Mouse (Mus musculus): ENCODE data around the gene Clic6. TPM values are rescaled to one million over a fixed set of nuclear protein-coding genes. Genes with fewer than 3 reads are reported as not detected.

Gene Clic6
- total RNA-seq, 2 experiments from 2014 or later = not detected

DNA sequence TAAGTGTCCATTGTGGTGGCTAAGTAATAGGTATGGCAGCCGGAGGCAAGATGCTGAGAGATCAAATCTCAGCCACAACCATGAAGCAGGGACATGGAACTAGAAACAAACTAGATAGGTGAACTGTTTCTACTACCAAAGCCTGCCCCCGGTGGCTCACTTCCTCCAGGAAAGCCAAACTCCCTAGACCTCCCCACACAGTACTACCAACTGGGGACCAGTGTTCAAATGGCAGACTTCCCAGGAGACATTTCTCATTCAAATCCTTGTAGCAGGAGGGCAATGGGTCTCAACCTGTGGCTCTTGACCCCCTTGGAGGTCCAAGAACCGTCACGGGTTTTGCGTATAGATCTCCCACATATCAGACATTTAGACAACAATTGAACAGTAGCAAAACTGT is 18.5 kb upstream of the Clic6 start:
- no peak for ATAC-seq (replicated peaks; ENCODE audit: low FRiP score, poor library complexity, severe bottlenecking)

DNA sequence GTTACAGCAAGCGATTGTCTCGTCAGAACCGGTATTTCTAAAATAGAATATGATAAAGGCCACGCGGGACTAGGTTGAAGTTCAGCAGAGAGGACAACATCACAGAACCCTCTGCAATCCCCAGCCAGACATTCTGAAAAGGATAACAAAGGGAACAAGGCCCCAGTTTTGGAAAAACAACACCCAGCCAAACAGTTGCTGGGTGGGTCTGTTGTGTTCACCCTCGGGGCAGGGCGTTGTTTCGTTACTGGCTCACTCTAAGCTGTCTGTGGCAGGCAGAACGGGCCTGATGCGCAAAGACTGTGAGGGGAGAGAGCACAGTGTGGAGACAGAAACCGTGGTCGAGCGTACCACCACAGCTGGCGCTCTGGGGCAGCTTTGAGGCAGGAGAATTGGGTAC is 17.1 kb upstream of the Clic6 start:
- no peak for ATAC-seq (replicated peaks; ENCODE audit: low FRiP score, poor library complexity, severe bottlenecking)

DNA sequence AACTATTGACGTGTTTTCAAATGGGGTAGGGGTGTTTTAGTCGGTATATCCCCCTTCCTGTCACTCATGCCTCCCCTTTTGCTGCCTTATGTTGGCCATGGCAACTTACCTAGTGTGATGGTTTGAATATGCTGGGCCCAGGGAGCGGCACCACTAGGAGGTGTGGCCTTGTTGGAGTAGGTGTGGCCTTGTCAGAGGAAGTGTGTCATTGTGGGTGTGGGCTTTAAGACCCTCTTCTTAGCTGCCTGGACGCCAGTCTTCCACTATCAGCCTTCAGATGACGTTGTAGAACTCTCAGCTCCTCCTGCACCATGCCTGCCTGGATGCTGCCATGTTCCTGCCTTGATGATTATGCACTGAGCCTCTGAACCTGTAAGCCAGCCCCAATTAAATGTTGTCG is 14.8 kb upstream of the Clic6 start, which contains the start of gene Rcan1:
Gene Rcan1, minus strand, starts transcription at position 162 of the 400 bp plus-strand sequence.
- no peak for ATAC-seq (replicated peaks; ENCODE audit: low FRiP score, poor library complexity, severe bottlenecking)

DNA sequence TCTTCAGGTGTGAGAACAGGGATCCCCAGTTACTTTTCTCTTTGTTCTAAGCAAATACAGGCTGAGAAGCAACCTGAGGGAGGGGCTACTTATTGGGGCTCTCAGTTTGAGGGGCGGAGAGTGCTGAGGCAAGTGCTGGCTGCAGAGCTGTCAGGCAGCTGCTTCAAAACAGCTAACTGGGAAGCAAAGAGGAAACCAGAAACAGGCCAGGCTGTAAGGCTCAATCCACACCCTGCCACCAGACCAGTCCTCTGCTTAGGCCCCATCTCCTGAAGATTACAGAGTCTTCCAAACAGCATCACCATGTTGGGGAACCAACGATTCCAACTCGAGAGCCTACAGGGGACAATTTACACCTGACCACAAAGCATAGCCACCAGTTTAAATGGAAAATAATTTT is 12.6 kb upstream of the Clic6 start:
- no peak for ATAC-seq (replicated peaks; ENCODE audit: low FRiP score, poor library complexity, severe bottlenecking)

DNA sequence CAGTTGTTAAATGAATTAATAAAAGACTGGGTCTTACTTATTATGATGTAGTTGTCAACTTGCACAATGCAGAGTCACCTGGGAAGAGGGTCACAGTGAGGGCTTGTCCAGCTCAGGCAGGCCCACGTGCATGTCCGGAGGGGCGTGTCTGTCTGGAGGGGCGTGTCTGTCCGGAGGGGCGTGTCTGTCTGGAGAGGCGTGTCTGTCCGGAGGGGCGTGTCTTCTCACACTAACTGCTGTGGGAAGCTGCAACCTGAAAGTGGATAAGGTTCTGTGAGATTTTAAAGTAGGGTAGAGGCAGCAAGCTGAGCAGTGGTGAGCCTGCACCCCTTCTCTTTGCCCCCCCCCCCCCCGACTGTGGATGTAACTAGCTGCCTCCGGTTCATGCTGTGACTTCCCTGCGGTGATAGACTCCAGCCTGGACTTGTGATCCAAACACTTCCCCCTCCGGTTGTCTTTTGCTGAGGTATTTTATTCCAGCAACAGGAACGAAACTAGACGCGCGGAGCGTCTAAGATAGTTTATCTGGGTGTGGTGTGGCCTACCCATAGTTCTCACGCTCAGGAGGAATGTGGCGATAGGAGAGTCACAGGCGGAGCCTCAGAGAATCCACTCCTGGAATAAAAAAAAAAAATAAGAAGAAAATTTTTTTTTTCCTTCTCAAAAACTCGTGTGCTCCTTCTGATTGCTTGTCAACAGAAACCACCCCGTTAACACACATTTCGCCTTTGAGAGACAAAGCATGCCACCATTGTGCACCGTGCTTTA is 10.3 kb upstream of the Clic6 start:
- ATAC-seq (replicated peaks; ENCODE audit: low FRiP score, poor library complexity, severe bottlenecking) = peak; percentile 84

DNA sequence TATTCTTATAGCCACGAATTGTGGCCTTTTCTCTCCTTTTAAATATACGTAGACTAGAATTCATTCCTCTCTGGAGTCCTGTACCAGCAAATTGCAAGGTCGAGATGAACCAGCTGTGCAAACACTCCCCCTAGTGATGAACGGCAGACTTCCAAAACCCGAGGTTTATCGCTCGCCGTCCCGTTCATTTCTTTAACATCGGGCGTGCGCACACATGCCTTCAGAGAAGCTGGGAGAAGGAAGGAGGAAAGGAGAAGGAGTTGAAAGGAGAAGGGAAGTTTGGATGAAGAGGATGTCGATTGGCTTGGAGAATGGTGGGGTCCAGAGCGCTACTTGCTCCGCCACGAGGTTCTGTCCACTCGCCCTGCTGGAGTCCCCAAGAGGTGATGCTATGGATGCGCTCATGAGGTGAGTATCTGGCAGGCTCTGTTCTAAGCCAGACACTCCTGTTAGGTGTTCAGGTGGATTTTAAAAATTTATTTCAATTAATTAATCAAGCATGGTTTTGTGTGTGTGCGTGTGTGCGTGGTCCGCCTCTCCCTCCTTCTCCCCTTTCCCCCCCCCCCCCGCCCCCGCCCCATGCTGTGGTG is 6.9 kb upstream of the Clic6 start:
- ATAC-seq (replicated peaks; ENCODE audit: low FRiP score, poor library complexity, severe bottlenecking) = no peak

DNA sequence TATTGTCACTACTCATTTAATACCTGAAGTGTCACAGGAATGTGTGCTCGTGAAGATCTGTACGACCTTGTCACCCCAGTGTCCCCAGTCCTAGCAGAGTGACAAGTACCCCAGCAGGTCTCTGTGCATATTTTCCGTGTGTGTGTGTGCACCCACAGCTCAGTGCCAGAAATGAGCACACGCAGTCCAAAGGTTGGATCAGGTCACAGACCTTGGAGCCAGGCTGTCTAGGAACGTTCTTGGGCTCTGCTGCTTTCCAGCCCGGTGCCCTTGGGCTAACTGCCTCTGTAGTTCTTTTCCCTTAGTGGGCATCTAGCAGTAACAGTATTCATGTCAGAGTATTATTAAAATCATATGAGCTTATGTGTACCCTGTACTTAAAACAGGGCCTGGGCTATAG is 1.6 kb downstream of the Clic6 start:
- no peak for ATAC-seq (replicated peaks; ENCODE audit: low FRiP score, poor library complexity, severe bottlenecking)

DNA sequence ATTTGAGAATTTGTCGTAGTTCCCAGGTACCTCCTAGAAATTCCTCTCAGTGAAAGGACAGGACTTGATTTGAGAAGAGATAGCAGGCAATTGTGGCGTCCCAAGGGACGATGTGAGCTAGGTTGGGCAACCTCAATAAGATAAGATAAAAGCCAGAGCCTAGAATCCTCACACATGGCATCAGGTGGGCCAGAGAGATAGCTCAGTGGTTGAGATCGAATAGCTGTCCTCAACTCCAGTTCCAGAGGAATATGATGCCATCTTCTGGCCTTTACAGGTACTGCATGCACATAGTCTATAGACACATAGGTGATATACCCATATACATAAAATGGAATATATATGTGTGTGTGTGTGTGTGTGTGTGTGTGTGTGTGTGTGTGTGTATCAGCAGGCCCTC is 2.0 kb downstream of the Clic6 start:
- ATAC-seq (replicated peaks; ENCODE audit: low FRiP score, poor library complexity, severe bottlenecking) = peak; percentile 73

DNA sequence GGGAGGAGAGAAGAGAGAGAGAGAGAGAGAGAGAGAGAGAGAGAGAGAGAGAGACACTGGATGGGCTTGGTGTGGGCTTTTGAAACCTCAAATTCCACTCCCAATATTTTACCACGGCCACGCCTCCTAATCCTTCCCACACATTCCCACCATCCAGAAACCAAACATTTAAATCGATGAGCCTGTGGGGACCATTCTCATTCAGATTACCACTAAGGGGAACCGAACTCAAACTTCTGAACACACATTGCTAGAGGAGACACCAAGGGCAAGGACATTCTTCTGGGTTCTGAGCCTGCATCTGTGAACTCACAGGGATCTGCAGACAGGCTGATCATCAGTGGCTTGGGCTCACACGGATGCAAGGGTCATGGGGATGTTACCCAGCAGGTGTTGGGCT is 2.9 kb downstream of the Clic6 start:
- ATAC-seq (replicated peaks; ENCODE audit: low FRiP score, poor library complexity, severe bottlenecking) = no peak

DNA sequence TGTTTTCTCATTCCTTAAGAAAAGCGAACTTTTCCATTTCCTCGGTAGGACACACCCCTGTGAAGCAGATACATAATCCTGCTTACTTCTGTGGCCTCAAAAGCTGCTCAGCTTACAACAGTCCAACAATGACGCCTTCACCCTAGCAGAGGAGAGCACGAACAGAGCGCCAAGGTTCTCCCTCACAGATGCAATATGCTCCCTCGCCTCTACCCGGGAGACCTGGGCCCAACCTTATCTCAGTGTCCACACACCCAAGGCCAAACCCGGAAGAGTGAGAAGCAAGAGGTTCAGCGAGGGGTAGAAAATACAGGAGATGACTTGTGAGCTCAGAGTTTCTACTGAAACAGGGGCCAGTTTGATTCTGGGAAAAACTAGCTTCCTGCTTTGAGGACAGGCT is 3.8 kb downstream of the Clic6 start:
- ATAC-seq (replicated peaks; ENCODE audit: low FRiP score, poor library complexity, severe bottlenecking) = no peak

DNA sequence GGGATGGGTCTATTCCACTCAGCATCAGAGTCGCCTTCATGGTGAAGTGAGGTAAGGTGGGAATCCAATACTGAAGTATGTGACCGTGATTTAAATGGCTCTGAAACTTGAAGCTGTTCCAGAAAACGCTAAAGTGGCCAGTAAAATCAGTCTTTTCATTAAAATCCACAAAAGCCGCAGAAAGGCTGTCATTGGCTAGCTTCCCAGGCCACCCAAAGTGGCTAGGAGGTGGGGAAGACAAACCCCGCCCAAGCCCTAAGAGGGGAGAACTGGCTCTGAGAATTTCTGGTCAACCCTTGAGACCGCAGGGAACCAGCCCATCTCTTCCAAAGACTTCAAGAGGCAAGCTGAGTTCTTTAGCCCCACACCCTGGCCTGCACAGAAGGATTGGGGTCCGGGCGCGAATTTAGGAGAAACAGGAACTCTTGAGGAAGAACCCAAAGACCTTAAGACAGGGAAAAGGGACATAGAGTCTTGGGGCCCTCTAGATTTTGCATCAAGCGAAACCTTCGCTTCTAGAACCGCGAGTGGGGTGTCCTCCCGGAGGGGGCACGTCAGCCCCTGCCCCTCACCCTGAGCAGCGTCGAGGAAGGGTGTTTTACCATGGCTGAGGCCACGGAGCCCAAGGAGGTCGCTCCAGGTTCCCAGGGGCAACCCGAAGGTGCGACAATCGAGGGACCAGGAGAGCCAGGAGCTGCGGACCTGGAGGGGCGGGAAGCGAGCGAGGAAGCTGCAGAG is 12.5 kb downstream of the Clic6 start:
- ATAC-seq (replicated peaks; ENCODE audit: low FRiP score, poor library complexity, severe bottlenecking) = no peak

DNA sequence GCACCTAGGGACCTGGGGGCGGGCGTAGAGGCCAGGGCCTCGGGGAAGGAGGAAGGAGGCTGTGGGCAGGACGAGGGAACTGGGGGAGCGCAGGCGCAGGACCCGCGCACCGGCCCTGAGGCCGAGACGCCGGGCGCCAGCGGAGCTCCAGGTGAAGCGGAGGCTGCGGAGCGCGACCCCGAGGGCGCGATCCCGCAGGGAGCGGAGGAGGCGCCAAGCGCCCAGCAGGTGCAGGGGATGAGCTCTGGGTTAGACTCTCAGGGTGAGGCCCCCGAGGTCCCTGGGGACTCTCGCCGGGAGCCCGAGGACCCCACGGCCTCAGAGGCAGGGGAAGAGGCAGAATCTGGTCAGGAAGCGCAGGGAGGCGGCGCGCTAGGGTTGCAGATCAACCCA is 13.0 kb downstream of the Clic6 start:
- no peak for ATAC-seq (replicated peaks; ENCODE audit: low FRiP score, poor library complexity, severe bottlenecking)

DNA sequence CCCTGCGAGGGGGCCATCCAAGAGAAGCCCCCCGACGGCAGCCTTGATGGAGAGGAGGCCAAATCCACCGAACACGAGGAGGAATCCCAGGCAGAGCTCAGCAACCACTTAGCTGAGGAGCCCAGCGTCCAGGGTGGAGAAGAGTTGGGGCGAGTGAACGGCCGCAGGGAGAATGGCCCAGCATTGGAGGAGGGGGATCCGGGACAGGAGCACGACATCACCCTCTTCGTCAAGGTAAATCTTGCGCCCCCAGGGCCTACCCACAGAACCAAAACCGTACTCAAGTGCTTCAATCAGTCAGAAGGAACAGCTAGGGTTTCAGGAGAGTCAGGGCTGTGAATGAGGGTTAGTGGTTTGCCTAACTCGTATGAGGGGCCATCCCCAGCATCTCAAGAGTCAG is 13.8 kb downstream of the Clic6 start:
- no peak for ATAC-seq (replicated peaks; ENCODE audit: low FRiP score, poor library complexity, severe bottlenecking)

DNA sequence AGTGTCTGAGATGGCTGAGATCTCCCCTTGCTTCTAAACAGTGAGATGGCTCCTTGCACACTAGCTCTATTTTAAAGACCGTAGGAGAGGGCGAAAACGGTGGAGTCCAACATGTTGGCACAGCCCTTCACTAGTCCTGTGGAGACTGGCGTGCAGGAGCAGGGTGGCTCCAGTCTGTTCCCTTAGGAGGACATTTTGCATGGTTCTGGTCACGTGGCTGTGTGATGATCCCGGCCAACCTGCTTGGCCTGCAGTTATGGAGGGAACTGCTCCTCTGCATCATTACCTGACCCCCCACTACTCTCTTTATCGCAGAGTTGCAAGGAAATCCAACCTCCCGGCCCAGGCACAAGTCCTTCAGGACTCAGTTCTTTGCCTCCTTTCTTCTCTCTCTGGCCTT is 15.0 kb downstream of the Clic6 start:
- no peak for ATAC-seq (replicated peaks; ENCODE audit: low FRiP score, poor library complexity, severe bottlenecking)

DNA sequence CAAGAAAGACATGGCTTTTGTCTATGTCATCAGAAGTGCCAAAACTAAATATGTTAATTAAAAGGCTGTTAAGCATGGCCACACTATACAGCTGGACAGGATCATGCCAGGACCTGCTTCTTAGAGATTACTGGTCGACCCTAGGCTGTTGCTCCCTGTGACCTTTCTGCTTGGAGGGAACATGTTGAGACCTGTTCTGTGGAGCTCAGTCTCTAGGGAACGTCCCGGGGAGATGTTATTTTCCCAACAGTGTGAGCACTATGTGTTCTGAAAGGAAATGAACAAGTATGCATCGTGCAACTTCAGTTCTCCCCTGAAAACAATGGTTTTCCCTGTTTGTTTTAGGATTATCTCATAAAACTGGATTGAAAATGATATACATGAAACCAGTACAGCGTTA is 17.6 kb downstream of the Clic6 start:
- no peak for ATAC-seq (replicated peaks; ENCODE audit: low FRiP score, poor library complexity, severe bottlenecking)

DNA sequence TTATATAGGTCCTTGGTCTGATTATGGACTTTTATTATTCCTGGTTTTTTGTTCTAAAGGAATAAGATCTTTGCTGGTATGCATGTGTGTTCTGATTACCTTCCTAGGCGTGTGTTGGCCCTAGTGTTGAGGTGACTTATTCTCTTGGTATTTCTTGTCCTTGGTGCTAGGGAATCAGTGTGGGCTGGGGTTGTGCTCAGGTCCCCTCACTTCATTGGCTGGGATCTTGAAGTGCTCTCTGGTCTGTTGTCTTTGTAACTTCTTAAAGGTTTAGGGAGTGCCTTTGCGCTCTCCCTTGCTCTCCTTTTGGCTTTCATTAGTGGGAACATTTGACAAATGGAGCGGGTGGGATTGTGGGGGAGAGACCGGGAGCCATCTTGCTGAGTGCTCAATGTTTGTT is 22.0 kb downstream of the Clic6 start:
- ATAC-seq (replicated peaks; ENCODE audit: low FRiP score, poor library complexity, severe bottlenecking) = no peak

DNA sequence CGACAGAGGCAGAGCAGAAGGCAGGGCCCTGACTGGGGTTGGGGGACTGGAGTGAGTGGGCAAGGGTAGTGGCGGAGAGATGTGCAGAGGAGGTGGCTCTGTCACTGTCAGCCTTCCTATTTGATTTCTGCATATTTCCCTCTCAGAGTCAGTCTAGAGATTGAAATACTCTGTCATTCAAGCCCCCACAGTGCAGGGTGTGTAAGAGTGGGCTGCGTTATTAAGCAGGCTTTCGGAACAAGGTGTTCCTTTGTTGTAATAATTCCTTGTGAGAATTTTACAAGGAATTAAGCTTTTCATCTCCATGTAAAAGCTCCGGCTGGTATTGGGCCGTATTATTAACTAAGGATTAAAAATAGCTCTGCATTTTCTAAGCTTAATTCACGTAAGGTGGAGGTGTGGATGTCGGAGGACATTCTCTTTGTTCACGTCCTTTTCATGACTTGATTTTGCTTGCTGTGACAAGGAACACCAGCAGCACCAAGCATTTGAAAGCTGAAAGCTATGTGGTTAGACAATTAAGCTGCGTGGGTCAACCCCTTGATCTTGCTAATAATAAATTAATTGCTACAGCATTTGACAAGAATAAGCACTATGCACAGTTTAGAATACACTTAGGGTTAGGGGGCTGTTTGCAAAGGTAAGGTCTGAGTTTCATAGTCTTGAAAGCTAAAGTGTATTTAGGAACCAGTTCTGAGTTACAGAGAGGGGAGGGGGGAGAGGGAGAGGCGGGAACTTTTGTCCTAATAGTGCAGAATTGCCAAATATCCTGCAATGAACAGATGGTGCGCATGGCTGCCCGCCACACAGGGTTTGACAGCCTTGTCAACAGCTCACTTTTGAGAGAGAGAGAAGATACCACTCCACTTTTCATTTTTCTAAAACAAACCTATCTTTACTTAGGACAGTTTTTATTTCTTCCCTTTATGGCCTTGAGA is 25.6 kb downstream of the Clic6 start:
- ATAC-seq (replicated peaks; ENCODE audit: low FRiP score, poor library complexity, severe bottlenecking) = no peak

DNA sequence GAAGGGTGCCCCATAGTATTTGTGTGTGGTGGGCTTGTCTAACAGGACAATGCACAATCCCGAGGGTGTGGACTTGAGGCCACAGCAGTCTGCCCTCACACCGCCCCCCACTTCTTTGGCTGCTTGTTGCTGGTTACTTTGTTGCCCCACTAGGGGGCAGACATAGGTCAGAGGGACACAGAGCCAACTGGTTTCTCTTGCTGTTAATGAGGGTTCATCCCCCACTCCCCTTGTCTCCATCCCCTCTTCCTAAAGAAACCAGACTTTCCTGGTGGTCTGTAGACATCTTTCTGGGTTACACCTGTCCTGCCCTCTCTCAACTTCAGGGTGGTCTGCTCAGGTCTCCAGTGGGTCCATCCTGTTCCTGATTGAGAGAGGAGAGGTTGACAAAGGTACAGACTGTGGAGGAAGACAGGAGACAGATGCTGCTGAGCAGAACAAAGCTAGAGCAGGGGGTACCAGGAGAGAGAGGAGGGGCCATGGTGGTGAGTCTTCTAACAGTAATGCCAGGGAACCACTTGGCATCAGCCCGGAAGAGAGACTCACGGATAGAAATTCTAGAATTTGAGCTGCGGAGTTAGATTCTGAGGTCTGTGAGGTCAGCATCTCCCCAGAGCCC is 26.3 kb downstream of the Clic6 start:
- no peak for ATAC-seq (replicated peaks; ENCODE audit: low FRiP score, poor library complexity, severe bottlenecking)

DNA sequence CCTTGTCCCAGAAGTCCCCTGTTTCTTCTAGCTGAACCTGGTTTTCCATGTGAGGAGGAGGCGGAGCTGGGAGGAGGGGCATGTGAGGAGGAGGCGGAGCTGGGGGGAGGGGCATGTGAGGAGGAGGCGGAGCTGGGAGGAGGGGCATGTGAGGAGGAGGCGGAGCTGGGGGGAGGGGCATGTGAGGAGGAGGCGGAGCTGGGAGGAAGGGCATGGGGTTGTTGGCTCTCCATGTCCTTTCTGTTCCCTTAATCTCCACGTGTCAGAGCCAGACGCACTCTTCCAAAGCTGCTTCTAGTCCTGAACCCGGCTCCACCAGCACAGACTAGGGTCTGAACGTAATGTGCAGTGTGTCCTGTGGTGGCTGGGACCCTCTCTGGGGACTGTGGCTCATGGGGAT is 29.4 kb downstream of the Clic6 start:
- peak; percentile 45; the same call in 1 of the 2 replicates for ATAC-seq (replicated peaks; ENCODE audit: low FRiP score, poor library complexity, severe bottlenecking)

DNA sequence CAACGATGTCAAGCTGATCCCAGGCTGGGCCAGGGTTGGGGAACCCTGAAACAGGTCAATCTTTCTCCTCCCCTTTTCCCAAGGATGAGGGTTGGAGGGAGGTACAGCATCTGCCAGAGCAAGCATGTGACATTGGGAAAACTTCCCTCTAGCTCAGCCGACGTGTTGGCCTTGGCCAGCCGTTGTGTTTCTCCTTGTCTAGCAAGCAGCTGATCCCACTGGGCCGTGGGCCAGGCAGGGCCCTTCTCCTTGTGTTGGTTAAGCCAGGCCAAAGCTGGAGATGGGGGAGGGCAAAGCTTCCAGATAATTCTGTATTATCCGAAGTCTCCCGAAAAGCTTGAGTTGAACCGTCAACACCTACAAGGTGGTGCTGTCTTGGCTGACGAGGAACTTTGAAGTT is 30.6 kb downstream of the Clic6 start:
- no peak for ATAC-seq (replicated peaks; ENCODE audit: low FRiP score, poor library complexity, severe bottlenecking)

All from erythroblast, adult 5-6 weeks (primary cell).